Mouse (Mus musculus) embryonic facial prominence, embryonic 14.5 days (tissue): ENCODE data around the gene Pafah1b1. TPM values are rescaled to one million over a fixed set of nuclear protein-coding genes. Genes with fewer than 3 reads are reported as not detected.

ENCODE experiments used
- ATAC-seq: fragments of 200-750 bp; cut with Nextera tagmentation; 2 replicates; pipeline ENCODE4 v1.8.0; 2017; ENCODE audit warnings: low read depth, moderate number of reproducible peaks, moderate TSS enrichment
- DNase-seq: peaks from one replicate; pipeline ENCODE4 v3.0.0-alpha.2; 2015; ENCODE audit warnings: low spot score
- H3K27ac ChIP-seq: fragments of 300-500 bp; sonication (generic); replicated peaks from 2 replicates; pipeline ENCODE4 v1.5.1; 2014; ENCODE audit warnings: low read depth, mild to moderate bottlenecking, low read length, moderate library complexity
- H3K27me3 ChIP-seq: fragments of 300-500 bp; sonication (generic); replicated peaks from 2 replicates; pipeline ENCODE4 v1.6.1; 2014; ENCODE audit warnings: low read length; ENCODE audit not compliant: control insufficient read depth, insufficient read depth
- H3K36me3 ChIP-seq: fragments of 300-500 bp; sonication (generic); 2 replicates; pipeline ENCODE4 v1.6.1; 2014; ENCODE audit warnings: low read length, mixed read lengths; ENCODE audit not compliant: control insufficient read depth, insufficient read depth
- H3K4me1 ChIP-seq: fragments of 300-500 bp; sonication (generic); 2 replicates; pipeline ENCODE4 v1.6.1; 2014; ENCODE audit warnings: antibody characterized with exemption, low read length; ENCODE audit not compliant: control insufficient read depth, insufficient read depth
- H3K4me2 ChIP-seq: fragments of 300-500 bp; sonication (generic); 2 replicates; pipeline ENCODE4 v1.6.1; 2014; ENCODE audit warnings: low read depth, mild to moderate bottlenecking, low read length, moderate library complexity, mixed read lengths
- H3K4me3 ChIP-seq: fragments of 300-500 bp; sonication (generic); 2 replicates; pipeline ENCODE4 v1.5.1; 2014; ENCODE audit warnings: low read depth, mild to moderate bottlenecking, low read length
- H3K9ac ChIP-seq: fragments of 300-500 bp; sonication (generic); 2 replicates; pipeline ENCODE4 v1.6.1; 2014; ENCODE audit warnings: low read depth, mild to moderate bottlenecking, low read length, moderate library complexity, mixed read lengths
- H3K9me3 ChIP-seq: fragments of 300-500 bp; sonication (generic); 2 replicates; pipeline ENCODE4 v1.6.1; 2016; ENCODE audit warnings: low read length; ENCODE audit not compliant: control insufficient read depth
- WGBS: fragments of 180-500 bp; shearing (Covaris S2); extraction: QIAGEN DNeasy Blood & Tissue Kit; methylation state at CpG from one replicate; pipeline ENCODE4 v1.1.7; 2014; 5-methylcytosine and 5-hydroxymethylcytosine counted together
- polyA plus RNA-seq: library from polyadenylated mRNA; unstranded; fragments of >200 nt; fragmentation: Nextera tagmentation; extraction: Ambion mirVana; gene quantifications from 2 replicates; pipeline ENCODE4 v1.2.1, GENCODE M21; 2014

Gene Pafah1b1
- polyA plus RNA-seq, 1 experiment from 2014 or later, result 68.3 TPM

- ATAC-seq, result no peak
- Histone ChIP-seq H3K4me2 (no peak overlapping the region), H3K27me3 (no peaks in the 10 kb centered on the region), H3K9ac (no peak overlapping the region), H3K27ac (no peak overlapping the region), H3K4me3 (no peak overlapping the region), H3K36me3 (no peaks in the 10 kb centered on the region), H3K4me1 (peaks cover 10% of the 10 kb centered on the region), H3K9me3 (no peaks in the 10 kb centered on the region)
- peak; percentile 85 for DNase-seq
- 70% methylated on average over 5 of the region's 5 CpGs for WGBS
Observed at GRCm38 (mm10) chr11:74634490-74635275, 89.8 kb downstream of the Pafah1b1 start.

GRCm38 (mm10) chr11:74631880-74632789, 92.3 kb downstream of the Pafah1b1 start:
- no peak overlapping the region for H3K4me2 ChIP-seq
- H3K4me3 ChIP-seq, result no peak overlapping the region
- H3K9me3 ChIP-seq, result no peaks in the 10 kb centered on the region
- H3K9ac ChIP-seq, result 0 out of 2 replicates have a peak overlapping the region, but pooled peaks have one; percentile 12
- ATAC-seq, result no peak
- no peak overlapping the region for H3K27ac ChIP-seq
- no peaks in the 10 kb centered on the region for H3K27me3 ChIP-seq
- 65% methylated on average over 7 of the region's 7 CpGs for WGBS
- no peaks in the 10 kb centered on the region for H3K36me3 ChIP-seq
- no peaks in the 10 kb centered on the region for H3K4me1 ChIP-seq
- DNase-seq, result no peak

- Histone ChIP-seq H3K4me3 (no peak overlapping the region), H3K9ac (no peak overlapping the region), H3K36me3 (no peaks in the 10 kb centered on the region), H3K27me3 (no peaks in the 10 kb centered on the region), H3K9me3 (no peaks in the 10 kb centered on the region), H3K4me1 (no peaks in the 10 kb centered on the region), H3K4me2 (no peak overlapping the region), H3K27ac (no peak overlapping the region)
- WGBS, result 81% methylated on average over 3 of the region's 3 CpGs
- DNase-seq (no peak), ATAC-seq (no peak)
Observed at GRCm38 (mm10) chr11:74627481-74627880, 97.0 kb downstream of the Pafah1b1 start.

GRCm38 (mm10) chr11:74625333-74625732, 99.1 kb downstream of the Pafah1b1 start:
- H3K4me2 ChIP-seq, result no peak overlapping the region
- H3K36me3 ChIP-seq, result no peaks in the 10 kb centered on the region

More at GRCm38 (mm10) chr11:74625333-74625732, 99.1 kb downstream of the Pafah1b1 start:
- no peak overlapping the region for H3K9ac ChIP-seq
- DNase-seq (no peak), ATAC-seq (no peak)
- H3K27me3 ChIP-seq, result peaks cover 10% of the 10 kb centered on the region
- H3K9me3 ChIP-seq, result no peaks in the 10 kb centered on the region
- H3K4me3 ChIP-seq, result no peak overlapping the region
- no peaks in the 10 kb centered on the region for H3K4me1 ChIP-seq
- H3K27ac ChIP-seq, result no peak overlapping the region

Other genes with a start within 250 kb of the Pafah1b1 start
- 3.4 and 3.6 TPM in 2 replicates for gene Rap1gap2, start 113.8 kb downstream of the Pafah1b1 start, polyA plus RNA-seq
- 0.54 and 0.62 TPM in 2 replicates for gene Ccdc92b, start 105.1 kb downstream of the Pafah1b1 start, polyA plus RNA-seq
- 24.4 and 25.2 TPM in 2 replicates for gene Cluh, start 75.2 kb downstream of the Pafah1b1 start, polyA plus RNA-seq
- gene Mettl16, start 46.2 kb upstream of the Pafah1b1 start, polyA plus RNA-seq, result 28.4 and 32.0 TPM in 2 replicates
- 4.8 and 5.8 TPM in 2 replicates for gene Mnt, start 106.2 kb upstream of the Pafah1b1 start, polyA plus RNA-seq
- gene Sgsm2, start 172.4 kb upstream of the Pafah1b1 start, polyA plus RNA-seq, result 4.9 and 6.2 TPM in 2 replicates
- gene Tsr1, start 173.4 kb upstream of the Pafah1b1 start, polyA plus RNA-seq, result 48.1 and 49.5 TPM in 2 replicates
- 12.8 and 13.6 TPM in 2 replicates for gene Smg6, start 201.2 kb upstream of the Pafah1b1 start, polyA plus RNA-seq
- 30.4 and 36.3 TPM in 2 replicates for gene Srr, start 201.3 kb upstream of the Pafah1b1 start, polyA plus RNA-seq